Mouse (Mus musculus) liver, adult 2 months (tissue): Measurements from ENCODE around the gene Clcn2.

Source experiments
- CTCF ChIP-seq: fragments of 200-500 bp; IDR thresholded peaks from 2 replicates; pipeline ENCODE4 v1.5.1; 2011; ENCODE audit warnings: low read depth, low read length, control low read depth
- POLR2A ChIP-seq: fragments of 200-500 bp; IDR thresholded peaks from 2 replicates; pipeline ENCODE4 v1.6.1; 2011; ENCODE audit warnings: low read length, control low read depth; ENCODE audit not compliant: insufficient read depth; ENCODE audit errors: extremely low read depth

- no peak for TF ChIP-seq CTCF
- TF ChIP-seq POLR2A: no peak
Observed at GRCm38 (mm10) chr16:20671886-20672285, 45.7 kb downstream of the Clcn2 start.
